Mouse (Mus musculus) NIH3T3 (cell line): ENCODE data around the gene Sumo3.
A peak's percentile ranks its signal among the peaks of the same experiment; 100 is the strongest.

ENCODE experiments used
- DNase-seq: peaks from one replicate; pipeline ENCODE4 v3.0.0-alpha.2; 2012; ENCODE audit warnings: low read depth

Gene Sumo3

GRCm38 (mm10) chr10:77589117-77589516 is 16.8 kb upstream of the Sumo3 start:
- DNase-seq, result no peak

GRCm38 (mm10) chr10:77589749-77590148 is 16.1 kb upstream of the Sumo3 start:
- DNase-seq, result no peak

DNA sequence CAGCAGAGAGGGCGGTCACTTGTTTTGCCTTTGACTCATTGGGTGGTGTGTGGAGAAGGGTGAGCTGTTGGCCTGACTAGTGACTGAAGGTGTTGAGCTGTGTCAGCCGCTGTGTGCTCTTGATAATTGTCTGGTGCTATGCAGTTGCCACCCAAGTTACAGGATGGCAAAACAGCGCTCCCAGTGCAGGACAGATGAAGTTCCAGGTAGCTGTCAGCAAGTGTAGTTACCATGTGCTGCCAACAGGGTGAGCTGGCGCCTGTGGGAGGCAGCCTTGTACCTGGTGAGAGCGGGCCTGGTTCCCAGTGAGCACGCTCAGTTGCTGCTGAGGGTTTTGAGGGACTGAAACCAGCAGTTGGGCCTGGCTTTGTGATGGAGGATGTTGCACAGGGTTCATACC is 15.1 kb upstream of the Sumo3 start:
- peak; percentile 65 for DNase-seq

GRCm38 (mm10) chr10:77591546-77591945 is 14.4 kb upstream of the Sumo3 start:
- no peak for DNase-seq

GRCm38 (mm10) chr10:77596060-77596459 is 9.8 kb upstream of the Sumo3 start:
- DNase-seq, result no peak

DNA sequence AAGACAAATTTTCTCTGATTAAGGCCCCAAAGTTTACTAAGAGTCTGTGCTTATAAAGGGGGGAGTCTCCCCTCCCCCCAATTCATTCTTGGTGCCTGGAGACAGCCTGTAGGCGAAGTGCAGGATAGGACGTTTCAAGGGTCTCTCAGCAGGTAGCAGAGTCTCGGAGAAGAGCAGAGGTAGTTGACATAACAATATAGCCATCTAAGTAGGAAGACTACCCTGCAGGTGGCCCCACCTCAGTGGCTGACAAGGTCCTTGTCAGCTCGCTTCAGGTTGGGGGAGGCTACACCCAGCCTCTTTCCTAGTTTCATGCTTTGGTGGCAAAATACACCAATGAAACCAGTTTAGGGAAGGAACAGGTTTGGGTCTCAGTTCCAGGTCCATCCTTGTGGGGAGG is 2.9 kb upstream of the Sumo3 start:
- no peak for DNase-seq

- DNase-seq, result no peak
Observed at GRCm38 (mm10) chr10:77604111-77604510, 1.8 kb upstream of the Sumo3 start.

- DNase-seq, result no peak
Observed at GRCm38 (mm10) chr10:77604958-77605357, 939 bp upstream of the Sumo3 start.

DNA sequence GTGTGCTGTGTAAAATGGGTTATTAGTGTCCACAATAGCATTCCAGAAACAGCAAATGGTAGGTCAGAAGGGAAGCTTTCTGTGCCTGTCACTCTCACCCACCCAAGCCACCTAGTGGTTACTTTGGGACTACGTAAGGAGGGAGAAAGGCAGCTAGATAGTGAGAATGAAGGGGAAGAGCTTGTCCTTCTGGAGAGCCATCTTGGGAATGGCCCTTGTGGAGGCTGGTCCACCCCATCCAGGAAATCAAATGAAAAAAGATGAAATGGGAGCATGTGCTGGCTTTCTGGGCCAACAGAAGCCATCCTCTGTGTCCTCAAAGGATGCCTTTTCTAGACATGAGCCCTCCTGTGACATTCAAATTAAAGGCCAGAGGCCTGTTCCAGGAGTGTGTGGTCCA is 529 bp upstream of the Sumo3 start:
- DNase-seq, result no peak

DNA sequence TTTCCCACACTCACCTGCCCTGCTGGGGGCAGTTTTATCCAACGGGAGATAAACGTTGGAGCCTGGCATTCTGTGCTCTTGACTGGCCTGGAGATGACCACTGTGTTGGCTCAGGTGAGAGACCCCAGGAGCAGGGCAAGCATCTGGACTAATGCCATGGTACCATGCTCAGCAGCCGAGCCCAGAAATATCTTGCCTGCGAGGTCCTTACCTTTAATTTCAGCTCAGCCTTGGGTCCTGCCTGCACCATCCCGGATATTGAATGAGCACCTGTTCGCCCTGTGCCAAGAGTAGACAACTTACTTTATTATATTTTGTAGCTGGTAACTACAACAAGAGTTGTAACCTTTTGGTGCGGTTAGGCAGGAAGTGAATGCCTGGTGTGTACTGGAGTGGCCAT is 958 bp downstream of the Sumo3 start:
- DNase-seq, result no peak

GRCm38 (mm10) chr10:77607441-77607840 is 1.5 kb downstream of the Sumo3 start:
- DNase-seq, result no peak

GRCm38 (mm10) chr10:77608589-77608988 is 2.7 kb downstream of the Sumo3 start:
- DNase-seq, result no peak

GRCm38 (mm10) chr10:77610221-77610961 is 4.5 kb downstream of the Sumo3 start:
- DNase-seq, result no peak

DNA sequence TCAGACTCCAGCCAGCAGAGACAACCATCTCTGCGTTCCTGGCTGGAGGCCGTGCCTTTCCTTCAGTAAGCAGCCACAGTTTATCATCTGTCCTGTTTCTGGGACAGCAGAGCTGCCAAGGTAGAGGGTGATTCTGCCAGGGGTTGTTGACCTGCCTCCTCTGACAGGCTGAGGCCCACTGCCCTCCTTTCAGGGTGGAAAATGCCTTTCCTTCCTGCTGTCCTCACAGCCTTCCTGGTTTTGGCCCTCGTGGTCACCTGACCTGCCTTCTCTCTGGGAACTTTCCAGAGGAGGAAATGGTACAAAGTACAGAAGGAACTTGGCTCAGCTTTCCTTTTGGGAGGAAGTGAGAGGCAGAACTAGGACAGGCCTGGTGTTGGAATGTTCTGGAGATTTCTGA is 7.5 kb downstream of the Sumo3 start:
- peak; percentile 43 for DNase-seq

- no peak for DNase-seq
Observed at GRCm38 (mm10) chr10:77615647-77616046, 9.8 kb downstream of the Sumo3 start.

DNA sequence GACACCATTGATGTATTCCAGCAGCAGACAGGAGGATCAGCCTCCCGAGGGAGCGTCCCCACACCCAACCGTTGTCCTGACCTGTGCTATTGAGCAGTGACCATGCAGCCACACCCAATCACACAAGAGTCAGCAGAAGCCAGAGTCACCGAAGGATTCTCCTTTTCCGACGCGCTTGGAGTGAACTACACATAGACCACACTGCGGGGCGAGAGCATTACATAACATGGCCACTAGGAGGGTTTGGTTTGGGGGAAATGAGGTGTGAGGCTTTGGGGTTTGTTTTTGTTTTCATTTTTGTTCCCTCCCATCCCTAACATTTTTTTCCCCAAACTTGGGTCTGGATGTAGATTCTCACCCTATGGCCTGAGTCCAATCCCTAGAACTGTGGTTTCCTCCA is 10.3 kb downstream of the Sumo3 start:
- DNase-seq, result no peak

- DNase-seq, result no peak
Observed at GRCm38 (mm10) chr10:77616926-77617325, 11.0 kb downstream of the Sumo3 start.

DNA sequence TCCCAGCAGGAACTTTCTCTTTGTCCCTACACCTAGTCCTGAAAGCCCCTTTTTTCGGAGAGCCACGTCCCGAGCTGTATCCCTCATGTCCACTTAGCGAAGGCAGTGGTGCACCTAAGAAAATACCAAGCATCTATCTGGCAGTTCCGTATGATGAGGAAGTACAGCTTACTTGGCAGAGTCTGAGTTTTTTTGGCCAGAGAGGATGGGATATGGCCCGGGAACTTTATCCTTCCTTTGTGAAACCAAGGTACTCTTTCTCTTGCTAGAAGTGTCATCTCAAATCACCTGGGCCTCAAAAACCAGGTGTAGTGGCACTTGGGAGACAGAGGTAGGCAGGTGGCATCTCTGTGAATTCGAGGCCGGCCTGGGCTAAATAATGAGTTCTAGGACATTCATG is 15.6 kb downstream of the Sumo3 start:
- DNase-seq, result no peak

DNA sequence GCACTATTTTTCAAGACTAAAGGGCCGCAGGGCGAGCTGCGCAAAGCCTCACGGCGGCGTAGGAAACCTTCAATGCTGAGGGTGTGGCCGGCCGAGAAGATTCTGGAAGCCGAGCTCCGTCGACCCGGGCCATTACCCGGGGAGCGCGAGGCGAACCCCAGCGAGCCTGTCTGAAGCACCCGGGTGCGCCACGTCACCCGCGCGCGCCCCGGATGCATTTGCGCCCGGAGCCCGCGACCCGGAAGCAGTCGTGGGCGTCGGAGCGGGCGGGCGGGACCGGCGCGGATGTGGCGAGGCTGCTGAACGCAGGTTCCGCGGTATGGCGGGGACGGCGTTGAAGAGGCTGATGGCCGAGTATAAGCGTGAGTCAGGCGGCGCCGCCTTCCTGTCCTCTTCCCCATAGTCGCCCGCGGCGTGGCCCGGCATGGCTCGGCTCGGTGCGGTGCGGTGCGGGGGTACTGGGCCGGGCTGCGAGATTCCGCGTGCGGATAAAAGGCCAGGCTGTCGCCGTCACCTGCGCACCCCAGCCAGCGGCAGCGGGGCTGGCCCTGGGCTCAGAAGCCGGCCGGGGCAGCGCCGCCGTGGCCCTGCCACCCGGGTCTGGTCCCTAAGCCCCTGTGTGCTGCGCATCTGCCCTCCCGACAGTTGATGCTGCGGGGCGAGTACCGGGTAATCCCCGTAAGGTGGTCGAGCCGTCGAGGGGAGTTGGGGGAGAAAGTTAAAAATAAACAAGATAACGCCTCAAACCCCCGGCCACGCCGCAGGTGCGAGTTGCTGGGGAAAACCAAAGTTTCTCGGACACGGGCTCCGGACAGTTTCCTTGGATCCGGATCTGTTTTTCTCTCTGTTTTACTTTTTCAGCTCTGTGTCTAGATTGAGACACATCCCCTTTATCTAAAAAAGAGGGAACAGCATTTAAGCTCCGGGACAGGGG is 16.4 kb downstream of the Sumo3 start, which contains the start of gene Ube2g2:
TSS of gene Ube2g2 (plus strand) at position 221 of the 934 bp plus-strand sequence.
- peak; percentile 99 for DNase-seq

DNA sequence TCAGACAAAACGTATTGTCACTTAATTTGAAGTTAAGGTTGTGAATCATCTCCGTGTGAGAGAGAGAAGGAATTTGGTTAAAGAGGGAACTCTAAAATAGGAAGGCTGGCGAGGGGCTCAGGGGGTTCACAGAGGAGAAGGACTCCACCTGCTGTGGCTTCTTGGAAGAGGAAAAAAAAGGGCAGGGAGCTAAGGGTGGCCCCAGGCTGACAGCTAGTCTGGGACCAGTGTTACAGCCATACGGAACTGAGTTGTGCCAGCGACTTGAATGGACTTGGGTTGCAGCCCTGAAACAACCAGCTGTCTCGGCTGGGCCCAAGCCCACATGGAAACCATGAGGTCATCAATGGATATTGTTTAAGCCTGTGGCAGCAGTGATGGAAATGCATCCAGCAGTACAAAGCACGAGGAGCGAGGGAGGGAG is 17.2 kb downstream of the Sumo3 start:
- DNase-seq, result peak; percentile 88

GRCm38 (mm10) chr10:77623639-77624400 is 17.9 kb downstream of the Sumo3 start:
- DNase-seq, result peak; percentile 20

- DNase-seq, result peak; percentile 64
Observed at GRCm38 (mm10) chr10:77624570-77624995, 18.7 kb downstream of the Sumo3 start.
